Mouse (Mus musculus): ENCODE results near the gene Ndel1. TPM values are rescaled to one million over a fixed set of nuclear protein-coding genes. Genes with fewer than 3 reads are reported as not detected.

Ndel1 gene
- polyA plus RNA-seq, 1 experiment: 25.6 TPM

GRCm38 (mm10) chr11:68904375-68905137, 32.9 kb upstream of the Ndel1 start:
- 76% methylated on average over 8 of the region's 8 CpGs for WGBS
- no peak overlapping the region for H3K4me3 ChIP-seq (replicated peaks; ENCODE audit: control insufficient read depth, low read depth, low read length)
- TF ChIP-seq POLR2A (IDR thresholded peaks at IDR 0.05; ENCODE audit: borderline replicate concordance, control insufficient read depth, low read depth, low read length) (no peak), CTCF (IDR thresholded peaks at IDR 0.05; ENCODE audit: control insufficient read depth, insufficient read depth, low read length) (peak; percentile 19; the same call in 1 of the 2 replicates)
- H3K4me1 ChIP-seq (ENCODE audit: control insufficient read depth, insufficient read depth, low read length): no peaks in the 10 kb centered on the region; the same call in 1 of the 2 replicates
- H3K27ac ChIP-seq (ENCODE audit: control insufficient read depth, insufficient read depth, low read depth, low read length, poor library complexity): no peak overlapping the region

GRCm38 (mm10) chr11:68903775-68904174, 32.1 kb upstream of the Ndel1 start:
- no peaks in the 10 kb centered on the region; the same call in none of the 2 replicates for H3K4me1 ChIP-seq (ENCODE audit: control insufficient read depth, insufficient read depth, low read length)
- WGBS: 81% methylated on average over 2 of the region's 2 CpGs
- H3K4me3 ChIP-seq (replicated peaks; ENCODE audit: control insufficient read depth, low read depth, low read length): no peak overlapping the region
- H3K27ac ChIP-seq (ENCODE audit: control insufficient read depth, insufficient read depth, low read depth, low read length, poor library complexity): no peak overlapping the region
- TF ChIP-seq CTCF (IDR thresholded peaks at IDR 0.05; ENCODE audit: control insufficient read depth, insufficient read depth, low read length) (no peak), POLR2A (IDR thresholded peaks at IDR 0.05; ENCODE audit: borderline replicate concordance, control insufficient read depth, low read depth, low read length) (no peak)

DNA sequence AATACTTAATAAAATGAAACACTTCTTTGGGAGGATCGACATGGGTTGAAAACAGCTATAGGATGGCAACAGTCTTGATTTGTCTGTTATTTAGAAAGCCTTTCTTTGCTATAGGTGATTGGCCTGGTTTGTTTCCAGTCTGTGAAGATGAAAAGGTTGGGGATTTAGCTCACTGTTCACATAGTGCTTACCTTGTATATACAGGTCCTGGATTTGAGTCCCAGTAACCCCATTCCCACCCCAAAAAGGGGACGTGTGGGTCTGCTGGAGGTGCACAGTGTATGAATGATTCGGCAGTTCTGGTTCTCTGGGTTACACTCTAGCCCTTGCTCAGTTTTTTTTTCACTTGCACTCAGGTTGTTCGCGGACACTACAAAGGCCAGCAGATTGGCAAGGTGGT, 31.2 kb upstream of the Ndel1 start:
- 54% methylated on average over 5 of the region's 5 CpGs for WGBS
- H3K27ac ChIP-seq (ENCODE audit: control insufficient read depth, insufficient read depth, low read depth, low read length, poor library complexity): no peak overlapping the region
- no peak for TF ChIP-seq CTCF (IDR thresholded peaks at IDR 0.05; ENCODE audit: control insufficient read depth, insufficient read depth, low read length)
- no peak for TF ChIP-seq POLR2A (IDR thresholded peaks at IDR 0.05; ENCODE audit: borderline replicate concordance, control insufficient read depth, low read depth, low read length)
- no peak overlapping the region for H3K4me3 ChIP-seq (replicated peaks; ENCODE audit: control insufficient read depth, low read depth, low read length)
- H3K4me1 ChIP-seq (ENCODE audit: control insufficient read depth, insufficient read depth, low read length): no peaks in the 10 kb centered on the region; the same call in none of the 2 replicates

DNA sequence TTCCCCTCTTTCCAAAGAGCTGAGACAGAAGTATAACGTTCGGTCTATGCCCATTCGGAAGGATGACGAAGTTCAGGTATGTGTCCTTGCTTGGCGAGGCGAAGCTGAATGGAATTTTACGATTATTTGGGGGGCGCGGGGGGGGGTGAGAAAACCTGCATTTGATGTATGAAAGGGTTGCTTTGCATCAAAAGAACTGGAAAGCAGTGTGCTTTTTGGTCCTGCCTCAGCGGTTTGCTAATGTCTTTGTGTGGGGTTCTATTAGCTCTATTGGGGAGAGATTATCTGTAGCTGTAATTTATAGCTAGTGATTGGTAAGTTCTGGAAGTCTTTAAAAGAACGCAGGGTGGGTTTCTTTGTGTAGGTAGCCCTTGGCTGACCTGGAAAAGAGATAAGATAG, 30.7 kb upstream of the Ndel1 start:
- no peak overlapping the region for H3K27ac ChIP-seq (ENCODE audit: control insufficient read depth, insufficient read depth, low read depth, low read length, poor library complexity)

DNA sequence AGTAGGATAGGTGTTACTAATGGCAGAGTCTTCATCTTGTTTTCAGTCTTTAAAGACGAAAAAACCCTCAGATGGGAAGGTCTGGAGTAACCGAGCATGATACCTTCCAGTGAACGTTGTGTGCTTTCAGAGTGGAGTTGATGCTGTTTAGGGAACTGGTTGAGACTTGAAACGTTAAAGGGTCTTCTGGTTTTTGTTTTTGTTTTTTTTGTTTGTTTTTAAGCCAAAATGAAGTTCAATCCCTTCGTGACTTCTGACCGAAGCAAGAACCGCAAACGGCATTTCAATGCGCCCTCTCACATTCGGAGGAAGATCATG, 30.3 kb upstream of the Ndel1 start:
- Histone ChIP-seq H3K4me3 (replicated peaks; ENCODE audit: control insufficient read depth, low read depth, low read length) (peak overlapping the region; percentile 77), H3K27ac (ENCODE audit: control insufficient read depth, insufficient read depth, low read depth, low read length, poor library complexity) (no peak overlapping the region; the same call in 1 of the 2 replicates), H3K4me1 (ENCODE audit: control insufficient read depth, insufficient read depth, low read length) (no peaks in the 10 kb centered on the region; the same call in none of the 2 replicates)
- TF ChIP-seq POLR2A (IDR thresholded peaks at IDR 0.05; ENCODE audit: borderline replicate concordance, control insufficient read depth, low read depth, low read length): no peak
- no peak for TF ChIP-seq CTCF (IDR thresholded peaks at IDR 0.05; ENCODE audit: control insufficient read depth, insufficient read depth, low read length)
- under 1% methylated on average over 10 of the region's 10 CpGs for WGBS

More for the DNA sequence above, 30.7 kb upstream of the Ndel1 start:
- H3K4me1 ChIP-seq (ENCODE audit: control insufficient read depth, insufficient read depth, low read length): no peaks in the 10 kb centered on the region; the same call in none of the 2 replicates
- WGBS: 5% methylated on average over 11 of the region's 11 CpGs
- no peak for TF ChIP-seq CTCF (IDR thresholded peaks at IDR 0.05; ENCODE audit: control insufficient read depth, insufficient read depth, low read length)
- no peak for TF ChIP-seq POLR2A (IDR thresholded peaks at IDR 0.05; ENCODE audit: borderline replicate concordance, control insufficient read depth, low read depth, low read length)
- peak overlapping the region; percentile 77 for H3K4me3 ChIP-seq (replicated peaks; ENCODE audit: control insufficient read depth, low read depth, low read length)

- under 1% methylated on average over 52 of the region's 52 CpGs for WGBS
- no peaks in the 10 kb centered on the region; the same call in none of the 2 replicates for H3K4me1 ChIP-seq (ENCODE audit: control insufficient read depth, insufficient read depth, low read length)
- TF ChIP-seq CTCF (IDR thresholded peaks at IDR 0.05; ENCODE audit: control insufficient read depth, insufficient read depth, low read length): peak; percentile 94
- TF ChIP-seq POLR2A (IDR thresholded peaks at IDR 0.05; ENCODE audit: borderline replicate concordance, control insufficient read depth, low read depth, low read length): peak; percentile 85; the same call in 1 of the 2 replicates
- peak within 1 kb of the TSS; percentile 77 for H3K4me3 ChIP-seq (replicated peaks; ENCODE audit: control insufficient read depth, low read depth, low read length)
- peak within 1 kb of the TSS; percentile 60 for H3K27ac ChIP-seq (ENCODE audit: control insufficient read depth, insufficient read depth, low read depth, low read length, poor library complexity)
Measured at GRCm38 (mm10) chr11:68901351-68902046, 29.8 kb upstream of the Ndel1 start, which contains the start of gene Rpl26. Gene Rpl26, plus strand, starts transcription at chr11:68901583.

DNA sequence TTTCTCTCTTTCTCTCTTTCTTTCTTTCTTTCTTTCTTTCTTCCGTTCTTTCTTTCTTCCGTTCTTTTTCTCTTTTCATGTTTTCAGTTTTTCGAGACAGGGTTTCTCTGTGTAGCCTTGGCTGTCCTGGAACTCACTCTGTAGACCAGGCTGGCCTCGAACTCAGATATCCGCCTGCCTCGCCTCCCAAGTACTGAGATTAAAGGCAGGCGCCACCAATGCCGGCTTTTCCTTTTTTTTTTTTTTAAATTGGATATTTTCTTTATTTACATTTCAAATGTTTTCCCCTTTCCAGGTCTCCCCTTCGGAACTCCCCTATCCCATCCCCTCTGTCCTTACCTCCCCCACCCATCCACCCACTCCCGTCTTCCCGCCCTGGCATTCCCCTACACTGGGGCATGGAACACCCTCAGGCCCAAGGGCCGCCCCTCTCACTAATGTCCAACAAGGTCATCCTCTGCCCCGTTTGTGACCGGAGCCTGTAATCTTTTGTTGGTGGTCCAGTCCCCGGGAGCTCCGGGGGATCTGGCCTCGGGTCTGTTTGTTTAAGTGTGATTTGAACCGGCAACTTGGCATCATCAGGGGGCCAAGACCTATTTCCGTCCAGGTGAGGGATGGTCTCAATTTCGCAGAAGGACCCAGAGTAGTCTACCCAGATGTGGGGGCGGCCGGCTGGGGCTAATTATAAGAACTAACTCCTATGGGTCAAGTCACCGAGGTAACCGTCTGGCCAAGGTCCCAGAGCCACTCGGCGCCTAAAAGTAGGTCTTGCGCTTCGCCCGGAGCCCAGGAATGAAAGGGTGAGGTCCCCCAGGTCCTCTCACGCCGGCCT, 29.1 kb upstream of the Ndel1 start:
- no peaks in the 10 kb centered on the region; the same call in none of the 2 replicates for H3K4me1 ChIP-seq (ENCODE audit: control insufficient read depth, insufficient read depth, low read length)
- peak overlapping the region; percentile 5; the same call in 1 of the 2 replicates for H3K27ac ChIP-seq (ENCODE audit: control insufficient read depth, insufficient read depth, low read depth, low read length, poor library complexity)
- TF ChIP-seq CTCF (IDR thresholded peaks at IDR 0.05; ENCODE audit: control insufficient read depth, insufficient read depth, low read length): no peak
- TF ChIP-seq POLR2A (IDR thresholded peaks at IDR 0.05; ENCODE audit: borderline replicate concordance, control insufficient read depth, low read depth, low read length): no peak
- 34% methylated on average over 31 of the region's 31 CpGs for WGBS
- peak overlapping the region; percentile 38 for H3K4me3 ChIP-seq (replicated peaks; ENCODE audit: control insufficient read depth, low read depth, low read length)

Data from bone marrow, adult 2 months (tissue).